Mouse (Mus musculus) ES-E14 (cell line): ENCODE measurements around the gene Vps35. TPM values are rescaled to one million over a fixed set of nuclear protein-coding genes. Genes with fewer than 3 reads are reported as not detected.

Experiments
- DNase-seq: peaks from one replicate; pipeline ENCODE4 v3.0.0-alpha.2; 2013; ENCODE audit warnings: low read depth, low spot score
- H3K27ac ChIP-seq: 2 replicates; pipeline ENCODE4 v1.5.1; 2012; ENCODE audit warnings: low read depth, mild to moderate bottlenecking, low read length, moderate library complexity, mixed read lengths; ENCODE audit not compliant: poor library complexity, insufficient read depth, severe bottlenecking
- H3K36me3 ChIP-seq: 2 replicates; pipeline ENCODE4 v1.6.1; 2012; ENCODE audit warnings: mild to moderate bottlenecking, low read length, moderate library complexity, mixed read lengths; ENCODE audit not compliant: control insufficient read depth, poor library complexity, insufficient read depth, severe bottlenecking
- H3K4me1 ChIP-seq, 2 experiments: fragments of 150-350 bp in 1 of 2; sonication (generic) in 1 of 2; 2 replicates each; pipeline ENCODE4 v1.6.1; 2012; ENCODE audit warnings: low read length in 2 of 2, mild to moderate bottlenecking in 1 of 2, mixed read lengths in 1 of 2; ENCODE audit not compliant: control insufficient read depth in 2 of 2, insufficient read depth in 2 of 2, poor library complexity in 1 of 2
- H3K4me3 ChIP-seq, 2 experiments: fragments of 150-350 bp in 1 of 2; sonication (generic) in 1 of 2; 2 replicates each; pipeline ENCODE4 v1.5.1; 2012; ENCODE audit warnings: low read length in 2 of 2, low read depth in 1 of 2, mild to moderate bottlenecking in 1 of 2, mixed read lengths in 1 of 2; ENCODE audit not compliant: insufficient read depth in 1 of 2, poor library complexity in 1 of 2, severe bottlenecking in 1 of 2
- H3K9ac ChIP-seq: 2 replicates; pipeline ENCODE4 v1.6.1; 2012; ENCODE audit warnings: low read depth, mild to moderate bottlenecking, low read length, mixed read lengths; ENCODE audit not compliant: poor library complexity, insufficient read depth, severe bottlenecking
- H3K9me3 ChIP-seq: fragments of 150-350 bp; sonication (generic); 2 replicates; pipeline ENCODE4 v1.6.1; 2012; ENCODE audit warnings: low read depth, mild to moderate bottlenecking, low read length; ENCODE audit not compliant: control insufficient read depth, insufficient read depth
- CHD2 ChIP-seq: IDR thresholded peaks from 2 replicates; pipeline ENCODE4 v1.6.1; 2014; ENCODE audit warnings: mild to moderate bottlenecking, low read depth, low read length, inconsistent platforms
- HCFC1 ChIP-seq: IDR thresholded peaks from 2 replicates; pipeline ENCODE4 v1.6.1; 2012; ENCODE audit warnings: low read length, inconsistent platforms, borderline replicate concordance; ENCODE audit not compliant: insufficient read depth
- MAFK ChIP-seq: IDR thresholded peaks from 2 replicates; pipeline ENCODE4 v1.6.1; 2014; ENCODE audit warnings: mild to moderate bottlenecking, low read depth, low read length, inconsistent platforms; ENCODE audit not compliant: insufficient read depth
- ZC3H11A ChIP-seq: IDR thresholded peaks from 2 replicates; pipeline ENCODE4 v1.6.1; 2012; ENCODE audit warnings: low read depth, mild to moderate bottlenecking, inconsistent platforms, low read length, borderline replicate concordance
- ZNF384 ChIP-seq: IDR thresholded peaks from 2 replicates; pipeline ENCODE4 v1.6.1; 2012; ENCODE audit warnings: low read depth, low read length, inconsistent platforms
- in situ Hi-C, 2 experiments: fragments of 600-800 bp; cut with MboI; formaldehyde crosslinking; loops; one replicate each; pipeline ENCODE4 v1.15.1; 2025; ENCODE audit warnings: low sequenced_read_pairs in 2 of 2, inconsistent platforms in 1 of 2; ENCODE audit not compliant: unreplicated experiment in 2 of 2
- total RNA-seq: library from RNA; depleted of rRNA; stranded (reverse); fragments of 300-350 nt; gene quantifications from 2 replicates; pipeline ENCODE4 v1.2.3, GENCODE M21; 2012

Gene Vps35
- total RNA-seq, 1 experiment = 109 TPM

GRCm38 (mm10) chr8:85302931-85303330 is 3.3 kb upstream of the Vps35 start:
- Histone ChIP-seq H3K9me3 (no peaks in the 10 kb centered on the region), H3K9ac (no peak overlapping the region), H3K36me3 (peaks cover 13% of the 10 kb centered on the region), H3K27ac (no peak overlapping the region), H3K4me1 (peaks cover 2 to 3% of the 10 kb centered on the region in 2 experiments; a peak in 2 of 4 replicates), H3K4me3 (no peak overlapping the region)
- TF ChIP-seq ZNF384 = no peak
- no peak for TF ChIP-seq HCFC1
- no peak for TF ChIP-seq ZC3H11A
- no peak for TF ChIP-seq MAFK
- TF ChIP-seq CHD2 = no peak
- in situ Hi-C loops = no loop called here
- no peak for DNase-seq

DNA sequence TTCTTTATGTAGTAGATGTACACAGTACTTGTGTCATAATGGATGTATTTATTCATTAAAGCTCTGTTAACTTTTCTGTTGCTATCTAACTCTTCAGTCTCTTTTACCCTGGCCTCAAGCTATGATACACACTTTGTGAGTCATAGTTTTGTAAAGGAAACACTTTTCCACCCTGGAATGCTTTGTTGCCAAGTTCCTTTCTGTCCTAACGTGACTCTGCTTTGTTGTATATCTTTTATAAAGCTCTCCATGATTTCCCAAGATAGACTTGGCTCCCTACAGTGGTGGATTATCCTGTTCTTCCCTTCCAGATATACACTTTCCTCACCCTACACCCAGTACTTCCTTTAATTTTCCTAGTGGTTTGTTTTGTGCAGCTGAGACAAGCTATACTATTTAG is 2.3 kb upstream of the Vps35 start:
- in situ Hi-C loops = no loop called here
- Histone ChIP-seq H3K9me3 (no peaks in the 10 kb centered on the region), H3K4me3 (no peak overlapping the region), H3K9ac (no peak overlapping the region), H3K27ac (no peak overlapping the region), H3K36me3 (peaks cover 10% of the 10 kb centered on the region), H3K4me1 (peaks cover 2 to 3% of the 10 kb centered on the region in 2 experiments; a peak in 2 of 4 replicates)
- no peak for DNase-seq
- TF ChIP-seq HCFC1 = no peak
- TF ChIP-seq ZC3H11A = no peak
- no peak for TF ChIP-seq ZNF384
- TF ChIP-seq CHD2 = no peak
- TF ChIP-seq MAFK = no peak

DNA sequence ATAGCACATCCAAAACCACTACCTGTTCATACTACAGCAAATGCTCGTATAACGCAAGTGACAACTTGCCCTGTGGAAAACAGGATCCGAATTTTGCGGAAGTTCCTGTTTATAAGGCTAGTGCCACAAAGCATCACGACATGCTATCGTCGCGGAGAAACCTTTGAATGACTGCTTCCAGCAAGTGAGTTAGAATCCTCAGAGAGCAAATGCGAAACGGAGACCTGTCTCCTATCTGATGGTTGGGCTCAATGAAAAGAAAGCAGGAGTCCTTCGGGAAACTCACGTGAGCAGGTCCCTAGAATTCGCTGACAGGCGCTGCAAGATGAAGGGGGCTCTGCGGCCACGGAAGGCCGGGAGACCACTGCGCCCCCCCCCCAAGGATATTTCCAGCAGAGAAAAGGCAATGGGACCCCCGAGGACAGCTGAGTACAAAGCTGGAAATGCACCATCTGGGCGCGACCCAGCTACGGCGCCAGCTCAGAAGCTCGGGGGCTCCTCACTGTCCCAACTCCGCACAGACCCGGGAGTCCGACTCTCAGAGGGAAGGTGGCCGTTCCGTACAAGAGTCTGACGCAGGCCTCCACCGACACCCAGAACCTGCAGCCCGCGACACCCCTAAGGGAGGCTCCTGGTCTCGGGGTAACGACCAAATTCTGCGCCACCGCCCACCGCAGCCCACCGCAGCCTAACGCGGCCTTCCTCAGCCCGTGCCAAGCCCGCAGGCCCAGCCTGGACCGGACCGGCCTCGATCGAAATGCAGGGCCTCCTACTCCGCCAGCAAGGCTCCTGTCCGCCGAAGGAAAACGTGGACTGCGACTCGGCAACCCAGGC is 785 bp downstream of the Vps35 start:
- H3K9me3 ChIP-seq = no peaks in the 10 kb centered on the region
- no peak for TF ChIP-seq ZC3H11A
- no peak for TF ChIP-seq MAFK
- TF ChIP-seq CHD2 = no peak
- TF ChIP-seq HCFC1 = no peak
- no peak for TF ChIP-seq ZNF384
- in situ Hi-C loops = no loop called here
- peak overlapping the region; percentile 84 to 85 for H3K4me3 ChIP-seq
- H3K4me1 ChIP-seq = peaks cover 2 to 3% of the 10 kb centered on the region in 2 experiments; a peak in 2 of 4 replicates
- H3K36me3 ChIP-seq = peaks cover 7% of the 10 kb centered on the region
- peak; percentile 19 for DNase-seq
- peak overlapping the region; percentile 94 for H3K9ac ChIP-seq
- no peak overlapping the region for H3K27ac ChIP-seq

DNA sequence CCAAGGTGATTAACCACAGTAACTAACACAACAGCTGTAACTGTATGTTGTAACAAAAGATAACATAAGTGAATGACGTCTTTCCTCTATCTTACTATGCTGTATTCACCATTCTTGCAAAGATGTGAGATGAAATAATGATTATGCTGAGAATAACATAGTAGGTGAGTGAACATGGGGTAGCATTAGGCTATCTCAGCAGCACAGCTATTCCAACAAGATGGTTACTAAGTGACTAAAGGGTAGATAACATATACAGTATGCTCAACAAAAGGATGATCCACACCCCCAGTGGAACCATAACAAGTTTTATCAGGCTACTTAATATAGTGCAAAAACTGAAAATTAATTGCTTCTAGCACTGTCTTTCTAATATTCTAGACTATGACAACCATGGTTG is 12.8 kb downstream of the Vps35 start:
- Histone ChIP-seq H3K9me3 (no peaks in the 10 kb centered on the region), H3K36me3 (peaks cover 7% of the 10 kb centered on the region), H3K4me1 (no peaks in the 10 kb centered on the region), H3K4me3 (no peak overlapping the region), H3K9ac (no peak overlapping the region), H3K27ac (no peak overlapping the region)
- DNase-seq = no peak
- TF ChIP-seq HCFC1 (no peak), CHD2 (no peak), ZC3H11A (no peak), ZNF384 (no peak), MAFK (no peak)
- in situ Hi-C loops = loop anchor here in 1 of 2 experiments (10.0 kb wide), 1 partner anchor 258 kb away; no protein-coding TSS in a partner anchor
